Mouse (Mus musculus) neural tube, embryonic 10.5 days (tissue): ENCODE measurements around the gene Khdrbs1.
"Not testable (repeated sequence)": the region's sequence is repeated elsewhere in the genome, so short reads cannot be mapped to it uniquely, and the experiment has no call there.

Source experiments
- DNase-seq: peaks from one replicate; pipeline ENCODE4 v3.0.0-alpha.2; 2017; ENCODE audit warnings: low spot score; ENCODE audit errors: extremely low spot score

Gene Khdrbs1

DNA sequence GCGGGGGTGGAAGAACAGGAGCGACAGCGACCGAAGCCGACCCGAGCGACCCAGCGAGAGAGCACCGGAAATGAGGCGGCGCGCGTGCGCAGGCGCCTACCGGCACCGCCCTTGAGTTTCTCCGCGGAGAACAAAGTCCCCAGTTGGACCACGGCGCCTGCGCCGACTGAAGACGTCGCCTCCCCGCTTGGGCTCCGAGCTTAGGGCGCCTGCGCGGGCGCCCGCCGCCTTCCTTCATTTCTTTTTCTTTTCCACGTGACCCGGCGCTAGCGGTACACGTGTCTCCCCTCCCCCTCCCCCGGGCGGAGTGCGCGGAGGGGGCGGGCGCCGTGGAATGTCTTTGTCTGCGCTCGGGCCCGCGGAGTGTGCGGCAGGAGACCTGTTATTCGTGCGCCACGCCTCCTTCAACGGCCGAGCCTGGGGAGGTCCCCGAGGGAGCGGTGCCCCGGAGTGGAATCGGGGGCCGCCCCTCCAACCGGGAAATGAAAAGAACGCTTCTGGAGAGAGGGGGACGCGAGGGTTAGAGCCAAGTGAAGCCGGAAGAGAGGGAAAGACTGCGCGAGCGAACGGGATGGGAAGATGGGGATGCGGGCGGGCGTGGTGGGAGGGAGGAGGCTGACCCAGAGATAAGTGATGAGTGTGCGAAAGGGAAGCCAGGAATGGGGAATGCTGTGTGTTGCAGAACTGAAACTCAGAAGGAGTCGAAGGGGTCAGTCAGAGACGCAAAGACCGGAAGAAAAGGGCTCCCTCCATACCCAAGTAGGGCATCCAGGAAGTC is at the start of gene Khdrbs1:
Khdrbs1 (minus strand) TSS at position 72 of the 778 bp plus-strand sequence.
- DNase-seq, result peak; percentile 99

GRCm38 (mm10) chr4:129791399-129791798 is 49.3 kb upstream of the Khdrbs1 start:
- no peak for DNase-seq

GRCm38 (mm10) chr4:129790475-129790874 is 48.4 kb upstream of the Khdrbs1 start:
- no peak for DNase-seq

- DNase-seq, result no peak
Measured at GRCm38 (mm10) chr4:129789635-129790034, 47.5 kb upstream of the Khdrbs1 start.

- no peak for DNase-seq
Measured at GRCm38 (mm10) chr4:129788693-129789092, 46.6 kb upstream of the Khdrbs1 start.

- peak; percentile 60 for DNase-seq
Measured at GRCm38 (mm10) chr4:129785178-129785577, 43.1 kb upstream of the Khdrbs1 start.

GRCm38 (mm10) chr4:129783506-129783905 is 41.4 kb upstream of the Khdrbs1 start:
- no peak for DNase-seq

- DNase-seq, result no peak
Measured at GRCm38 (mm10) chr4:129782857-129783331, 40.8 kb upstream of the Khdrbs1 start.

DNA sequence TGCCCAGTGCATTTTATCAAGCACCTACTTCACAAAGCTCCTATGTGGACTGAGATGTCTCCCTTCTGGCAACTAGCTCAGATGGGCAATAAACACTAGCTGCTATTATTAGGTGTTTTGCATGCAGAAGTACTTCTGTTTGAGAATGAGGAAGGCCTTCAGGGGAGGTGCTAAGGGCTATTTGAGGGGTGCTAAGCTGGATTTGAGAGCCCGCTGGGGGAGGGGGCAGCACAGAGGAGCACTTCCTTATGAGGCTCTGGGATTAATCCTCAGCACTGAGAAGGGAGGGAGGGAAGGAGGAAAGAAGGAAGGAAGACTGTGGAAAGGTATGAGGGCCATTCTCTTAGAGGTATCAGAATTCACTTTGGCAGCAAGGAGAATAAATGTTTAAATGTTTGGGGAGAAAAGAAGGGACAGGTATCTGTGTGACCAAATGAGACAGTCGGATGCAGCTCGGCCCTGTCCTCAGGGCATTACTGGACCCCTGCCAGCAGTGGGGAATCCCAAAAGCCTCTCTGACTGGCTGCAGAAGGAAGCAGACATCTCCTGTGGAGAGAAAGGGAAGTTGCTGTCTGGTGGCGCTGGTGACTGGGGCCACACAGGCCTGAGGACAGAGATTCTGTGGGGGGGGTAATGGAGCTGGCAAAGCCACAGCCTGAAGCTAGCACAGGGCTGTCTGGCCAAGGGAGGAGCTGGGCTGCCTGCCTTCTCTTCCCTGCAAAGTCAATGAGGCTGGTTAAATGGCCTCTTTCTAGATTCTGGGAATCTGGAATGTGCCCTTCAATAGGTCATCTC is 40.0 kb upstream of the Khdrbs1 start:
- DNase-seq, result no peak

GRCm38 (mm10) chr4:129771672-129772521 is 29.8 kb upstream of the Khdrbs1 start:
- DNase-seq, result peak; percentile 65

DNA sequence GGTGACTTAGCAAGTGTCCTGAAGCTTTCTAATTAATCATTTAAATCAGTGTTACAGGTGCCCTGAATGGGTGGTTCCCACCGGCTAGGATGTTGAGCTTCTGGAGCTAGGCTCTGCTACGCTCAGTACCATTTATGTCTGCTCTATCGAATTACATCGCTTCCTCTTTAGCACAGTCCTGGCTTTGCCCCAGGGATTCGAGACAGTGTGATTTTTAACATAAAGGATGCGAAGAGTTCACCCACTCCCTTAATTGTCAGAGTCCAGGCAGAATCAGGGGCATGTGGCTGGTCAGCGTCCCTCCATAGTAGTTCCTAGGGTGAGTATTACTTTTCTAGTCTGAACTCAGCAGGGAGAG is 29.2 kb upstream of the Khdrbs1 start:
- DNase-seq, result no peak

DNA sequence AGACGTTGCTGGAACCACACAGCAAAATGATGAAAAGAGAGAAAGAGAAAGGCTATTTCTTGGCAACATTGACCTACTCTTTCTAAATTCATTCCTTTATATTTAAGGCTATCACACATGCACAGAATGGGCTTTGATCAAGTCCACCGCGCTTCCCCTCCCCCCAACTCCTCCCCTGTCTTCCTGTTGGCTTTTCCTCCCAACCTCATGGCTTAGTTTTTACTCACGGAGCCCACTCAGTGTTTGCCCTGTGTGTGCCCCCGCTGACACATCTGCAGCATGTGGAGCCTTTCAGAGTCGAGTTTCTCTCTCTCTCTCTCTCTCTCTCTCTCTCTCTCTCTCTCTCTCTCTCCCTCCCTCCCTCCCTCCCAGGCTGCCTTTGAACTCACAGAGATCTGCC is 28.5 kb upstream of the Khdrbs1 start:
- no peak for DNase-seq

DNA sequence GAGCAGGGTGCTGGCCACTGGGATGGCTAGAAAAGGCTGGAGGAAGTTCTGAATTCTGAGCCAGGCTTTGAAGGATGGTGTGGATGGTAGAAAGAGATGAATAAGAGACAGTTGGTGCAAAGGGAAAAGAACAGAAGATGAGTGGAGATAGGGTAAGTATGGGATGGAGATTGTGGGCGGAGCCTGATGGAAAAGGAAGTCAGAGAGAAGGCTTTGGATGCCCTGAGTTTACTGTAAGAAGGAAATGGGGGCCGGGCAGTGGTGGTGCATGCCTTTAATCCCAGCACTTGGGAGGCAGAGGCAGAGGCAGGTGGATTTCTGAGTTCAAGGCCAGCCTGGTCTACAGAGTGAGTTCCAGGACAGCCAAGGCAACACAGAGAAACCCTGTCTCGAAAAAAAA is 26.6 kb upstream of the Khdrbs1 start:
- DNase-seq, result not testable (repeated sequence)

GRCm38 (mm10) chr4:129767782-129768181 is 25.7 kb upstream of the Khdrbs1 start:
- no peak for DNase-seq

- no peak for DNase-seq
Measured at GRCm38 (mm10) chr4:129765351-129765750, 23.2 kb upstream of the Khdrbs1 start.

DNA sequence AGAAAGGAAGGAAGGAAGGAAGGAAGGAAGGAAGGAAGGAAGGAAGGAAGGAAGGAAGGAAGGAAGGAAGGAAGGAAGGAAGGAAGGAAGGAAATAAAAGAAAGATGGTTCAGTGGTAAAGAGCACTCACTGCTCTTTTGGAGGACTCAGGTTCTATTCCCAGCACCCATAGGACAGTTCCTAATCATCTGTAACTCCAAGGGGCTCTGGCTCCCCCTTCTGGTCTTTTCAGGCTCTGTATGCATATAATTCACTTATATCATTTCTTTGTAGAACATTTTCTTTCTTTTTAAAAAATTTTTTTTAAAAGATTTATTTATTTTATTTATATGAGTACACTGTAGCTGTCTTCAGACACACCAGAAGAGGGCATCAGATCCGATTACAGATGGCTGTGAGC is 20.4 kb upstream of the Khdrbs1 start:
- not testable (repeated sequence) for DNase-seq

DNA sequence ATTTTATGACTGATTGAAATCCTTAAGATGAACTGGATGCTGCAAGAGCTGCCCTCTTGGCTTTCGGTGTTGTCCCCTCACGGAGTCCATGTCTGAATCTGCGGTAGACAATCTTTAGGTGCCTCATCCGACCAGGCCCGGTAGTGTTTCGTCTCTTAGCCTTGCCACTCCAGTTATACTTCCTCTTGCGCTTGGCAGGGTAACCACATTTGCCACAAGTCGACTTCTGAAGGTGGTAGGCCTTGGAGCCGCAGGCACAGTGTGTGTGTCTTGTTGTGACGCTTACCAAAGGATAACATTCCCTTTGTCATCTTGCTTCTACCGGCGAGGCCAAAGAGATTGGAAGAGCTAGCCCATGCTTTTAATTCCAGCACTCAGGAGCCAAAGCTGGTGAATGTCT is 19.5 kb upstream of the Khdrbs1 start:
- DNase-seq, result no peak

- DNase-seq, result no peak
Measured at GRCm38 (mm10) chr4:129755455-129755854, 13.4 kb upstream of the Khdrbs1 start.

- no peak for DNase-seq
Measured at GRCm38 (mm10) chr4:129754742-129755141, 12.6 kb upstream of the Khdrbs1 start.

DNA sequence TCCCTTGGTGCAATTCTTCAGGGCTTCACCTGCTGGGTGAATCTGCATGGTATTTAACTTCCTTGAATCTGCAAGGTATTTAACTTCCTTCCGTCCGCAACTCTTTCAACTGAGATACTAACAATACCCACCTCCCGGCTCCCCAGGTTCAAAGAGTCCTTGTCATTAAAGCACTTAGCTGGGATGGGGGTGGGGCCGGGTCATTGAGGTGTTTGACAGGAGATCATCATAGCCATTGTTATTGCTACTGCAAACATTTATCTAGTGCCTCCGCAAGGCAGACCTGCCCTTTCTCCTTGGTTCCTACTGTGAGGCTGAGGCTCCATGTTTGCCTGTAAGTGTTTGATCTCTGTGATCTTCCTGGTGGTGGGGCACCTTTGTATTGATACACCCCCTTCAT is 8.3 kb upstream of the Khdrbs1 start:
- no peak for DNase-seq

- no peak for DNase-seq
Measured at GRCm38 (mm10) chr4:129746591-129746990, 4.5 kb upstream of the Khdrbs1 start.

DNA sequence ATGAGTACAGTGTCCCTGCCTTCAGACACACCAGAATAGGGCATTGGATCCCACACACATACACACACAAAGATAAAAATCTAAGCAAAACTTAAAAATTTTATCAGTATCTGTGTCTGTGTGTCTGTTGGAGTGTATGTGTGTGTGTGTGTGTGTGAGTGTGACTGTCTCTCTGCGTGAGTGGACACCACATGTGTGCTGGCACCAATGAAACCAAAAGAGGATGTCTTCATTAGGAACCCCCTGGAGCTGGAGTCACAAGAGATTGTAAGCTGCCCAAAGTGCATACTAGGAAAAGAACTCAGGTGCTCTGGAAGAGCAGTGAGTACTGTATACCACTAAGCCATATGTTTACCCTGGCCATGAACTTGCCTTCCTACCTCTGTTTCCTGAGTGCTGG is 4.0 kb upstream of the Khdrbs1 start:
- no peak for DNase-seq
